Mouse (Mus musculus): ENCODE data around the gene Stambp.

The Stambp gene

DNA sequence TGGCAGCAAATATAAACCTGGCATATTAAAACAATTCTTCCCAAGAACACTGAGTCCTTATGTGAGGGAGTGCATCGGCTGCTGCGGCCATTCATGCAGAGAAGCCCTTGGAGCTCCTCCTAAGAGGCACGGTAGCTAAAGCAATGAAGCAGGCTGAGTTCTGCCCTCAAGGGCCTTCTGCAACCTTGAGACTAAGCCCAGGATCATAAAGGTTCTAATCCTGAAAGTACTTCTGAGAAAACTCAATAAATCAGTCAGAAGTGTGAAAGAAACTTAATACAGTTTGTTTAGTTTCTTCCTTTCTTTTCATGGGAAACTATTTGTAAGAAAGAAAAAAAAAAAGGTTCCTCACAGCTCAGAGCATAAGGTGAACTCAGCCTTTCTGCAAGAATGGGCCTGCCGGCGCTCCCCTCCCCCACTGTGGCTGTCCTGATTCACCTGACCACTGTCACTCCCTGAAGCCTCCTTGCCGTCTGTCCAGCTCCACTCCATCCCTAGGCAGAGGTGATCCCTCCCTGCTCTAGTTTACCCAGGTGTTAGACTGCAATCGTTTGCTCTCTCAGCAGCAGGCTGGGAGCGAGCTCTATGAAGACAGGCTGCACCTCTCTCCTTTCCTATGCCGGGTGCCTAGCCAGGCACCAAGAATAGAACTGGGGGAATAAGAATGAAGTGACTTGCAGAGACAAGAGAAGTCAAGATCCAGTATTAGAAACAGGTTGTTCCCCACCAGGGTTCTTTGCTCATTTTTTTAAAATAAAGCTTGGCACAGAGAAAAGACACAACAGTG, 70.8 kb downstream of the Stambp start:
- DNase-seq (ENCODE audit: low spot score) = no peak

DNA sequence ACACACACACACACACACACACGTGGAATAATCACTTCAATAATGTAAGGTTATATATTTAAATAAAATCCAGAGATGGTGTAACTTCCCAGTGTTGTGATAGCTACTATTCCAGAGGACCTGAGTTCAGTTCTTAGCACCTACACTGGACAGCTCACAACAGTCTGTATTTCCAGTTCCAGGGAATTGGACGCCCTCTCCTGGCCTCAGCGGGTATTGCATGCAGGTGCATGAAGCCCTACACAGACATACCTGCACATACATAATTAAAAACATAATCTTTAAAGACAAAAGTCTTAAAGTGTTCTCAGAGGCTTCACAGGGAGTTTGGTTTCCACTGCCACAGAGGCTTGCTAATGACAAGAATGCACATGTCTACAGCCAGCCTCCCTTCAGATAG, 72.1 kb downstream of the Stambp start:
- no peak for DNase-seq (ENCODE audit: low spot score)

DNA sequence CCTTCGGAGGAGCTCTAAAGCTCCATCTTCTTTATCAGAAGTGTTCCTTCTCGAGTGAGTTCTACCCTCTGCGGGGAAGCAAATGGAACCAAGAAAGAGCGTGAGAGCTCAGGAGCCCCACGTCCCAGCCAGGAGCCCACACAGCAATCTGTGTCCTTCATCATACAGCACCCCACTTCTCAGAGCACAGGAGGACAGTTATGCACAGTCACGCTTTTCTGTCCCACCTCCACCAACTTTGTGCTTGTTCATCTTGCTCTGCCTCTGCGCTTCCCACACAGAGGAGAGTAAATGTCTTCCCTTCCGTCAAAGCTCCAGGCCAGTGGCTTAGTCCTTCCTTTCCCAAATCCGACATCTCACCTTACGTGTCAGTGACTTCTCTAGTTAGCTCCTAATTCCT, 73.5 kb downstream of the Stambp start:
- no peak for DNase-seq (ENCODE audit: low spot score)

DNA sequence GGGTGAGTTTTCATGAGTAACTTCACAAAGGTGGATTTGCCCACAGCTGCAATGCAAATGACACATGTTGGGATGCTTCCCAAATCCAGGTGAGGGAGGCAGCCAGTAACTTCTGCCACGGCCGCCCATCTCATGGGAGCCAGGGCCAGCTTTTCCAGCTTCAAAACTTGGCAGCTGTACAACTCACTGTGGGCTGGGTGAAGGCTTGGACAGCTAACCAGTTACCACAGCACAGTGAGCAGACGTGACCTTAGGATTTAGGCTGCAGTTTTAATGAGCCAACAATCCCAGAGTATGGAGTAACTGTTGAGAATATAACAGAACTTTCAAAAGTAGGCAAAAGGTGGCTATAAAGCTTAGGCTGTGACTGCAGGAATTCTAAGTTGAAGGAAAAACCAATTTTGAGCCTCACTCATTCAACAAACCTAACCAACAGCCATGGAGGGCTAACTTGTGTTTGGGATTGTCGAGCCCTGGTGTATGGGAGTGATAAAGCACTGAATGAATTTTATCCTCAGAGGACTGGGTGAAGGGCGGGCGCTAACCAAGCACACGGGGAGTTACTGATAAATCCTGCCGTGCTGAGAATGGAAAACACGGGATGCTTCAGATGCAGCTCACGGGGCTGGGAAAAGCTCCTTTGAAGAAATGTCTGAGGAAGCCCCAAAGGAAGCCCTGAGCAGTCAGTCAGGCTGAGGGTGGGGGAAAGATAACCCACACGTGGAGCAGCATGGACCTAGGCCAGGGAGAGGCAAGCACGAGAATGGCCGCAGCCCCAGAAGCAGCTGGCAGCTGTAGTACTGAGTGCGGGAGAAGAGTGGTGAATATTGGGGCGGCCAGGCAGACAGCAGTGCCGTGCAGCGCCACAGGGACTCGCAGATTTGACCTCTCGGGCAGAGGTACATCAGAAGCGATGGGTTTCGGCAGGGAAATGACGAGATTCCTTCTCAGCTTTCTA, 75.5 kb downstream of the Stambp start:
- no peak for DNase-seq (ENCODE audit: low spot score)

DNA sequence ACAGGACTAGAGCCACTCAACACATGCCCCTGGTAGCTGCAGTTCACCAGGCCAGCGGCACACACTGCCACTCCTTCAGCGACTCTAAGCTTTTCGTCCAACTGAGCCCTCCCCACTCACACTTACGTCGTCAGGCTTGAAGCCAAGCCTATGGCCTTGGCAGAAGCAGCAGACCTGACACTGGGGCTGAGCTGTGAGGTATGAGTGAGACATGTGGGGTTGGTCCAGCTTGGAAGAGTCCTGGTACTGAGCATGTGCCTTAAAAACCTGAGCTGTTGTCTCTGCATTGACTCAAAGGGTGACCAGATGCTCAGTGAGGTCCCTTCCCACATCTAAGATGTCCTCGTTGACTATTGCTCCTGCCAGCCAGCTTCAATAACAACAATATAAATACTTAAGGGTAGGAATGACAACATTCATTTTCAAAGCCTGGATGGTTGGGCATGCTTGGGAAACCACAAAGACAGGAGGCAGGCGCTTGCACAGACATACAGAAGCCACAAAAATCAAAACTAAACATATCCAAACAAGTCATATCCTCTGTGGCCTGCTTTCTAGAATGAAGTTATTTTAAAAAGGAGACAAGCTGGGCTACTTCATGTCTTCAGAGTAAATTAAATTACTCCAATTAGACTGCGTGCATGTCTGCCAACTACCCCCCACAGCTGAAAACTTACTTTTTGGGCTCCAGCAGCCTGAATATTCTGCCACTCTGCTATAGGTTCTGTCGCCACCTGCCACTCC, 76.3 kb downstream of the Stambp start:
- DNase-seq (ENCODE audit: low spot score) = no peak

All from embryo, embryonic 10.5 days (tissue).